In the genomic region with DNA sequence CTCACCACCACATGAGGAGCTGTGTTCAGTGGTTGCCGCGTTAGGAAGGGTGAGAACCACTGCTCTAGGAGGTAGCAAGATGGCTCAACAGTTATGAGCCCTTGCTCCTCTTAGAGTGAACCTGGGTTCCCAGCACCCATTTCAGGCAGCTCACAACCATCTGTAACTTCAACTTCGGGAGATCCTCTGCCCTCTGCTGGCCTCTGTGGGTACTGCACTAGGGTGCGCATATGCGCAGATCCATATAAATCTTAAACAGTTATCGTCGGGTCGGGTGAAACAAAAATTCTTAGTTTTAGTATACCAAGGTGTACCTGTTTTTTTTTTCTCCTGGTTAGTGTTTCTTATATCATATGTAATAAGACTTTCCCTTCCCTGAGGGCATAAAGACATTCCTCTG, we compare ENCODE assay signal across 13 mouse cellular contexts. TPM values are rescaled to one million over a fixed set of nuclear protein-coding genes. Genes with fewer than 3 reads are reported as not detected.
DNase-seq lines count a peak whose midpoint lies in the region; ATAC-seq and TF ChIP-seq lines count a peak whose summit lies in the region.
"Had no signal": no experiment of that assay in that cellular context is flagged by ENCODE, and none has a peak within 500 bp of the region (broad histone marks: within the 10 kb centered on the region; RNA-seq: fewer than 3 reads in every experiment).

No protein-coding gene starts in this region.

- no peak overlapping the region for H3K27ac ChIP-seq in hindbrain, postnatal 0 days
- H3K27ac ChIP-seq in hindbrain, embryonic 10.5 days, result no peak overlapping the region
- no peak overlapping the region for H3K27ac ChIP-seq in thymus, adult 2 months (ENCODE audit: control insufficient read depth, insufficient read depth, low read length)
- no peak overlapping the region for H3K27ac ChIP-seq in midbrain, embryonic 15.5 days
- H3K27ac ChIP-seq: heart, embryonic 15.5 days had no signal

- no peak overlapping the region for H3K9ac ChIP-seq in hindbrain, postnatal 0 days (replicated peaks; ENCODE audit: low read length)
- no peak overlapping the region for H3K9ac ChIP-seq in midbrain, embryonic 15.5 days
- H3K9ac ChIP-seq: heart, embryonic 15.5 days had no signal

- 96% methylated on average over 8 of the region's 8 CpGs for WGBS in hindbrain, postnatal 0 days
- 96% methylated on average over 8 of the region's 8 CpGs for WGBS in hindbrain, embryonic 10.5 days
- WGBS in thymus, adult 2 months, result 96% methylated on average over 8 of the region's 8 CpGs
- 94% methylated on average over 8 of the region's 8 CpGs for WGBS in midbrain, embryonic 15.5 days

- no peak for DNase-seq in hindbrain, postnatal 0 days (ENCODE audit: low spot score)
- DNase-seq in hindbrain, embryonic 10.5 days (ENCODE audit: low spot score), result no peak
- DNase-seq in thymus, adult 2 months, result peak; percentile 20
- no peak for DNase-seq in thymus, adult 18-20 months
- DNase-seq in naive thymus-derived CD4-positive, alpha-beta T cell, adult 2 months (ENCODE audit: low read depth), result peak; percentile 27
- DNase-seq in retina, embryonic 14.5 days (ENCODE audit: low spot score), result no peak
- no peak for DNase-seq in gastrocnemius, adult 8-10 months (ENCODE audit: low spot score in 2 of 2)
- DNase-seq: cerebellum, postnatal 36 days; layer of hippocampus, postnatal 36 days; right cerebral cortex, postnatal 25 days had no signal

- H3K27me3 ChIP-seq in hindbrain, postnatal 0 days (ENCODE audit: insufficient read depth, low read length), result no peaks in the 10 kb centered on the region
- H3K27me3 ChIP-seq in hindbrain, embryonic 10.5 days (ENCODE audit: insufficient read depth, poor library complexity, severe bottlenecking), result no peaks in the 10 kb centered on the region
- H3K27me3 ChIP-seq in thymus, adult 2 months (ENCODE audit: control insufficient read depth, insufficient read depth, low read length), result no peaks in the 10 kb centered on the region
- no peaks in the 10 kb centered on the region for H3K27me3 ChIP-seq in midbrain, embryonic 15.5 days (replicated peaks)
- H3K27me3 ChIP-seq: heart, embryonic 15.5 days had no signal

- no peak for ATAC-seq in hindbrain, postnatal 0 days
- ATAC-seq in midbrain, embryonic 15.5 days (replicated peaks), result no peak

- no peak for TF ChIP-seq POLR2A in thymus, adult 2 months (IDR thresholded peaks at IDR 0.05; ENCODE audit: control insufficient read depth, extremely low read depth, insufficient read depth, low read length, poor library complexity)

- H3K4me1 ChIP-seq in hindbrain, postnatal 0 days (ENCODE audit: insufficient read depth, low read length), result no peaks in the 10 kb centered on the region; the same call in 1 of the 2 replicates
- H3K4me1 ChIP-seq in hindbrain, embryonic 10.5 days (replicated peaks), result 0 out of 2 replicates have a peak, but pooled peaks cover 3% of the 10 kb centered on the region
- H3K4me1 ChIP-seq in thymus, adult 2 months (replicated peaks; ENCODE audit: control insufficient read depth, insufficient read depth, low read length), result no peaks in the 10 kb centered on the region
- no peaks in the 10 kb centered on the region for H3K4me1 ChIP-seq in midbrain, embryonic 15.5 days
- H3K4me1 ChIP-seq: heart, embryonic 15.5 days had no signal

- H3K36me3 ChIP-seq in hindbrain, postnatal 0 days (ENCODE audit: insufficient read depth, low read length), result no peaks in the 10 kb centered on the region
- H3K36me3 ChIP-seq in hindbrain, embryonic 10.5 days, result no peaks in the 10 kb centered on the region
- no peaks in the 10 kb centered on the region for H3K36me3 ChIP-seq in thymus, adult 2 months (ENCODE audit: control insufficient read depth, insufficient read depth, low read length)
- no peaks in the 10 kb centered on the region for H3K36me3 ChIP-seq in midbrain, embryonic 15.5 days (replicated peaks)
- H3K36me3 ChIP-seq: heart, embryonic 15.5 days had no signal

- H3K4me2 ChIP-seq in hindbrain, postnatal 0 days (ENCODE audit: low read depth, low read length), result no peak overlapping the region
- H3K4me2 ChIP-seq in midbrain, embryonic 15.5 days, result no peak overlapping the region
- H3K4me2 ChIP-seq: heart, embryonic 15.5 days; midbrain, embryonic 11.5 days had no signal

- H3K4me3 ChIP-seq in hindbrain, postnatal 0 days (ENCODE audit: low read length), result no peak overlapping the region
- H3K4me3 ChIP-seq in hindbrain, embryonic 10.5 days, result no peak overlapping the region
- no peak overlapping the region for H3K4me3 ChIP-seq in thymus, adult 2 months (ENCODE audit: control insufficient read depth, insufficient read depth, low read length)
- no peak overlapping the region for H3K4me3 ChIP-seq in midbrain, embryonic 15.5 days
- H3K4me3 ChIP-seq: heart, embryonic 15.5 days had no signal

- H3K9me3 ChIP-seq in hindbrain, postnatal 0 days (ENCODE audit: low read length), result no peaks in the 10 kb centered on the region
- H3K9me3 ChIP-seq in hindbrain, embryonic 10.5 days, result peaks cover 4% of the 10 kb centered on the region; the same call in 1 of the 2 replicates
- H3K9me3 ChIP-seq in midbrain, embryonic 15.5 days, result no peaks in the 10 kb centered on the region
- H3K9me3 ChIP-seq: heart, embryonic 15.5 days had no signal

- TF ChIP-seq CTCF in hindbrain, postnatal 0 days (IDR thresholded peaks at IDR 0.05; ENCODE audit: low read depth), result peak; percentile 29
- TF ChIP-seq CTCF in thymus, adult 2 months (IDR thresholded peaks at IDR 0.05; ENCODE audit: borderline replicate concordance, control insufficient read depth, extremely low read depth, insufficient read depth, low read length, poor library complexity), result 0 out of 2 replicates have a peak, but pooled peaks have one; percentile 17

RNA-seq across cellular contexts. Expression of gene Scn10a, which starts 32.9 kb away (rescaled TPM):
- 0.05 and 0.18 TPM in 2 replicates for total RNA-seq in hindbrain, postnatal 0 days (2014; rRNA removed)
- 0.03 TPM in 1 of 2 replicates, not detected in the other for polyA plus RNA-seq in hindbrain, postnatal 0 days (2015; fragmentation: Nextera tagmentation; extraction: Ambion mirVana)
- 0.14 and 0.21 TPM in 2 replicates for polyA plus RNA-seq in hindbrain, embryonic 10.5 days (2016; fragmentation: Nextera tagmentation; extraction: Ambion mirVana)
- polyA plus RNA-seq in thymus, adult 2 months (2012; rRNA removed), result 0.09 and 0.20 TPM in 2 replicates
- 0.03 TPM in 1 of 2 replicates, not detected in the other for polyA plus RNA-seq in midbrain, embryonic 15.5 days (2015; fragmentation: Nextera tagmentation; extraction: Ambion mirVana)
- total RNA-seq in gastrocnemius, adult 8-10 months (2022), result not detected
- total RNA-seq: layer of hippocampus, postnatal 36 days had no signal
- polyA plus RNA-seq: midbrain, embryonic 11.5 days had no signal

Comparison
In these comparisons a context has a peak if more than half of its experiments do, and no peak if none do; other contexts are left out.
1. DNase-seq: peak in thymus, adult 2 months (single experiment) and naive thymus-derived CD4-positive, alpha-beta T cell, adult 2 months (single experiment); none in hindbrain, postnatal 0 days (single experiment), hindbrain, embryonic 10.5 days (single experiment), thymus, adult 18-20 months (0 of 2), retina, embryonic 14.5 days (single experiment) and gastrocnemius, adult 8-10 months (0 of 2).